Mouse (Mus musculus) mesoderm, embryonic 11.5 days (tissue): ENCODE results near the gene Calcoco1.
"Not testable (repeated sequence)": the region's sequence is repeated elsewhere in the genome, so short reads cannot be mapped to it uniquely, and the experiment has no call there.

Experiments used
- DNase-seq: peaks from one replicate; pipeline ENCODE4 v3.0.0-alpha.2; 2012; ENCODE audit warnings: low read depth, low spot score

Gene Calcoco1

GRCm38 (mm10) chr15:102692991-102693411 lies 29.0 kb downstream of the Calcoco1 start:
- DNase-seq = peak; percentile 84

DNA sequence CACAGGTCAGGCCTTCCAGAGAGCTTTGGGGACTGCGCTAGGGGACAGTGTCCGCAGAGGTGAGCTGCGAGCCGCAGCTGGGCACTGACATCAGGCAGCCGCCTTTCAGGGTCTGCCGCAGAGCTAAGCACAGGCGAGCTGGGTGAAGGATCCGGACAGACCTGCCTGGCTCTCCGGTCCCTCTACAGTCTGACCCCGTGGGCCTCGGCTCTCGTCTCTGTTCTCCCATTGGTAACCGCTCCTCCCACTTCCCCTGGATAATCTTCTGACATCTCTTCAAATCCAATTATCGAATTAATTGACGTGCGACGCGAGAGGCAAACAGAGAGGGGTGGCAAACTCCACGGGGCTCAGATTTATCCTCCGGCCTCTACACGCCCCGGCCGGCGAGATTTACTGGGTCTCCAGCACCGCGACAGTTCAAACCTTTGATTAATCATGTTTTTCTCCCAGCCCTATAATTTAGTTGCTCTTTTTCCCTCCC lies 29.6 kb downstream of the Calcoco1 start:
- no peak for DNase-seq

DNA sequence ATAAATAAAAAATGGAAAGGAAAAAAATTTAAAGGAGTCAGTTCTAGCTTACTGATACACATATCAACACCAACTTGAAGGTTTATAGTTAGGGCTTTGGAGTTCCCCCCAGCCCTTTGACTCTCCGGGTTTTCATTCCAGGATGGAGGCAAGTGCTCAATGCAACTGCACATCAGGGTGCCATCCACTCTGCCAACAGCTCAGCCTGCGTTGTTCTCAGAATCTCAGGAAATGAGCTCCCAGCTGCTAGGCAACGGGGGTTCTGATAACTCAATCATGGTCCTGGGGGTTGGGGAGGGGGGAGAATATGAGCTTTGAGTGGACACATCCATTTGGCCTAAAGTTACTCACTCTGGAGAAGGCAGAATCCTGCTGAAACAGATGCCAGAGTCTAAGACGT lies 36.2 kb downstream of the Calcoco1 start:
- DNase-seq = no peak

- no peak for DNase-seq
Observed at GRCm38 (mm10) chr15:102683670-102684069, 38.3 kb downstream of the Calcoco1 start.

DNA sequence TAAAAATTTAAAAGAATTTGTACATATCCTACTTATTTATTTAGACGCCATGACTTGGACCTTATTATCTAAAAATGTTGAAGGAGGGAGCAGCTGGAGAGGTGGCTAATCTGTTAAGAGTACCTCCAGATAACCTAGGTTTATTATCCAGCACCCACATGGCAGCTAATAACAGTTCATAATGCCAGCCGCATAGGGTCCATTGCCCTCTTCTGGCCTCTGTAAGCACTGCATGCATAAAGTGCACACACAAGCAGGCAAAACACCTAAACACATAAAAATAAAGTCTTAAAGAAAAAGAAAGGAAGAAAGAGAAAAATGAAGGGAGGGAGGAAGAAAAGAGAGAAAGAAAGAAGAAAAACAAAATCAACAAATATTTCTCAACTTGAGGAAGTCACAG lies 45.6 kb downstream of the Calcoco1 start:
- no peak for DNase-seq

- peak; percentile 88 for DNase-seq
Observed at GRCm38 (mm10) chr15:102673548-102673947, 48.4 kb downstream of the Calcoco1 start.

DNA sequence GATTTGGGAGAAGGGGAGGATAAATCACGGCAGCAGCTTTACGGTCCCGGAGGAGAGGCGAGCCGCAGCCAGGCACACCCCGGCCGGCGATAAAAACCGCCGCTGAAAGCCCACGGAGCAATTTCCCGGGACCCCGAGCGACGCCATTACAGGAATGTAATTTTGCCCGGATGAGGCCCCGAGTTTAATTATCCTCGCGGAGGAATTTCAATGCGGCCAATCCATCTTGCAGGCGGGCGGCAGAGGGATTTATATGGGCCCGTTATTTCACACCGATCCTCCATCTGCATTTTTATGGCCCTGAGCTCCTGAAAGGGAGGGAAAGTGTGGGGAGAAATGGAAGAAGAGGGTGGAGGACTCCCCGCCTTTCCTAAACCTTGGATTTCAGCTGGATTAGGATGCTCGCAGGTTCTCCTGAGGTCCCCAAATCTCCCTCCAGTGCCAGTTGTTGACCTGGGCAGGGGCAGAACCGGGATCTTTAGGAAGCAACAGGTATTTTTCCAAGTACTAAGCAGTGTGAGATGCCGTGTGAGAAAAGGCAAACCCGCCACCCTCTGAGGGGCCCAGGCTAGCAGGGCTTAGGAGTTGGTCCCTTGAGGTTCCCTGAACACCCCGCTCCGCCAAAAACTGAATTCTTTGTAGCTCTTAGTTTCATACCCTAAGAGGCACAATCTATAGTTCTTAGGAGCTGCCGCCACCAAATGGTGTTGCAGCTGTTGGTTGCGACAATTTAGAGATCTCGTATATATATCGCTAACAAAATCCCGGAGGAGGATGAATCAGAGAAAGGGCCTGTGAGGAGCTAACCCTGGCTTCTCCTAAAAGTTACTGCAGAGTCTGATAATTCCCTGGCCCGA lies 49.5 kb downstream of the Calcoco1 start, which contains the start of gene Atp5g2:
Atp5g2 (minus strand) TSS at position 138 of the 857 bp plus-strand sequence.
- DNase-seq = peak; percentile 80

DNA sequence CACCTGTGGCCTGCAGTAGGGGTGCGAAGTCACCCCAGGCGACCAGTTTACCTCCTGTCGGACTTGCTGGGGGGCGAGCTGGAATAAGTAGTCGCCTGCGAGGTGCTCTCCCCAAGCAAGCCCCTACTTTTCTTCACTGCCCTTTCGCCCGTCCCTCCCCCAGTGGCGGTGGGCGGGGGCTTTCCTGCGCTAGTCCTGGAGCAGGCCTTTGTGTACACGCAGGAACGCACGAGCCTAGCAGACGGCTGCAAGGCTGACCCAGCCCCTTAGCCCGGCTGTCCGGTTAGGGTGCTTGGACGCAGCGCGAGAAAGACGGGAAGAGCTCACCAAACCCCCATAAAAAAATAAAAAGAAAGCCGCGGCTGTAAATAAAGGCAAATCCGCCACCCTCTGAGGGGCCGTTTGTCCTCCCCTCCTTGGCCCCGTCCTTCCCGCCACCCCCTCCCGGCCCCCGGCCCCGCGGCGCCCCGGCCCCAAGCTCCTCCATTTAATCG lies 50.2 kb downstream of the Calcoco1 start:
- DNase-seq = peak; percentile 88

DNA sequence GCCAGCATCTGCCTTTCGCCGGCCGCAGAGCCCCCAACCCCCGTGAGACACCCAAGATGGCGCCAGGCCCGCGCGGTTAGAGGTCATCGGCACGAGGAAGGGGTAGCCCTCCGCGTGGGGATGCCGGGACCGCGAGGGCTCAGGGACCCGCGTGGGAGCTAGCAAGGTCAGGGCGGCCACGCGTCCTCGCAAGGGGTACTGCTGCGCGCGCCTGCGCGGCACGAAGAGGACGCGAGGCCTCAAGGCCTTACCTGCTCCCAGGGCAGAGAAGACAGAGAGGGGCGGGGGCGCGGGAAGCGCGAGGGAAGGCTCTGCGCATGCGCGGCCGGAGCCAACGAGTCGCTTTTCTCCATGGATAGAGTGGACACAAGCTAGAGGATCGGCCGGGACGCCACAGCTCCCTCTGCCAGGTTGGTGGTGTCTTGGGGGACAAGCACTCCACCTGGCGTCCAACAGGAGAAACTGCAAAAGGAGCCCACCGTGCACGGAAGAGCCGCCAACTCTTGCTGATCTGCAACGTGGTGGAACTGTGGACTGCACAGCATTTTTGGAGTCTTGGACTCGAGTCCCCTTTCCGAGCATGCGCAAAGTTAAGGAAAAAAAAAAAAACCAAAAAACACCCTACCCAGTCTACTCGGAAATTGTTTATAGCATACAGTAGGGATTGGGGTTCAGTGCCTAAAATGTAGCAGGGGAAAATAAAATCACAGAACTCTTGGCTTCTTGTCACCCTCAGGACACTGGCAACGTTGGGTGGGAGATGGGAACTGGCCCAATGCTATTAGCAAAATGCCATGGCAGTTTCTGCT lies 51.0 kb downstream of the Calcoco1 start:
- DNase-seq = peak; percentile 99

- DNase-seq = no peak
Observed at GRCm38 (mm10) chr15:102670281-102670680, 51.7 kb downstream of the Calcoco1 start.

DNA sequence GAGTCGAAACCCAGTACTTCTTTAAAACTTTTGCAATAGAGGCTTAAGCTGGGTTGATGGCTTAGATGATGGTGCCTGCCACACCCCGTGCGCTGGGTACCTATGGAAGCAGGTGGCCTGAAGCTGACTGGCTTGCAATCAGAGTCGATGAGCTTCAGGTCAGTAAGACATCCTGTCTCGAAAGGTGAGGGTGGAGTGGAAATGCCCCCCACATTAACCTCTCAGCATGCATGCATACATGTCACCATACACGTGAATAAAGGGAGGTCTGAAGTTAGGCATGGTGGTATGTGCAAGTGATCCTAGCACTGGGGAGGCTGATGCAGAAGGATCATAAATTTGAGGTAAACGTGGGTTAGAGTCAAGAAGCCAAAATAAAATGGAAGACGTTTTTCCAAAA lies 52.4 kb downstream of the Calcoco1 start:
- DNase-seq = no peak

DNA sequence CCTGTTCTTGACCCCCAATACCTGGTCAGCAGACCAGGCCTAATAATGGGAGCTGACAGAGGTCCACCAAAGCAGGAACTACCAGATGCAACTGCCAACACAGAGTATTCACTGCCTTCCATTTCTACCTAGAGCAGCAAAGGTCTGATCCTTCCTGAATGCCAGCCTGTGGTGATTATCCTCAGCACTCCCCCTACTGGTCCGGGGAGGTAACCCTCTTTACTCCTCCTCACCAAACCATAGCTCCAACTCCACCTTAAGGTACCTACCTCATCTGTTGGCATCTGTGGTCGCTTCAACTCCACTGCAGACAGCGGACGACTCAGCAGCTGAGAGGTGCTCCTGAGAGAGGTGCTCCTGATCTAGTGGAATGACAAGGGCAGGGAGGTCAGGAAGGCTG lies 56.5 kb downstream of the Calcoco1 start:
- peak; percentile 60 for DNase-seq

GRCm38 (mm10) chr15:102663825-102664224 lies 58.2 kb downstream of the Calcoco1 start:
- no peak for DNase-seq

GRCm38 (mm10) chr15:102662601-102663000 lies 59.4 kb downstream of the Calcoco1 start:
- DNase-seq = not testable (repeated sequence)

DNA sequence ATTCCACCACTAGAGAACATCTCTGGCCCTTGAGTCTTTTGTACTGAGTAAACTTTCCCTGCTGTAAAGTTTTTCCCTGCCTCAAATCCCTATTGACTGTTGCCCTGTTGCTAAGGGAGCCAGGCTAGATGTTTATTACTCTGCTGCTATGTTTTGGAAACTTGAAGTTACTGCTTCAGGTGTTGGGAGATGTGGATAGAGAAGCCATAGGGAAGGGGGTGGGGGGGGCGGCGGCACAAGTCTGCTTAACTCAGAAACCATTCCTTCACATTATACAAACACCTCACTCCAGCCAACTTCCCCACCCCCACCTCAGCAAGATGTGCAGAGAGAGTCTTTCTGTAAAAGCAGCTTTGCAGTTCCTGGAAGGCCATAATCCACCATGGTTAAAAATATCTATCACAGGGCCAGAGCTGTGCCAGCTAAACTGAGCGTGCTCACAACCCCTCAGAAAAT lies 64.0 kb downstream of the Calcoco1 start:
- DNase-seq = no peak
